16 mouse cellular contexts compared by ENCODE assay signal in genomic region chr4:141186923-141187836, GRCm38 (mm10). TPM values are rescaled to one million over a fixed set of nuclear protein-coding genes. Genes with fewer than 3 reads are reported as not detected.
DNase-seq lines count a peak whose midpoint lies in the region; ATAC-seq lines count a peak whose summit lies in the region.
"Had no signal": no experiment of that assay in that cellular context is flagged by ENCODE, and none has a peak within 500 bp of the region (broad histone marks: within the 10 kb centered on the region; RNA-seq: fewer than 3 reads in every experiment).

No protein-coding gene starts in this region.

- no peaks in the 10 kb centered on the region for H3K27me3 ChIP-seq in hindbrain, embryonic 13.5 days
- no peaks in the 10 kb centered on the region for H3K27me3 ChIP-seq in hindbrain, embryonic 10.5 days (ENCODE audit: insufficient read depth, poor library complexity, severe bottlenecking)
- H3K27me3 ChIP-seq in embryonic facial prominence, embryonic 10.5 days (replicated peaks; ENCODE audit: low read depth, poor library complexity, severe bottlenecking), result no peaks in the 10 kb centered on the region
- no peaks in the 10 kb centered on the region for H3K27me3 ChIP-seq in limb, embryonic 12.5 days
- H3K27me3 ChIP-seq: CH12.LX had no signal

- DNase-seq in embryo, embryonic 11 days, result peak; percentile 11
- no peak for DNase-seq in embryo, embryonic 10 days (ENCODE audit: low spot score)
- DNase-seq in hindbrain, embryonic 10.5 days (ENCODE audit: low spot score), result no peak
- no peak for DNase-seq in embryonic facial prominence, embryonic 10.5 days (ENCODE audit: low spot score)
- no peak for DNase-seq in layer of hippocampus, postnatal 25 days (ENCODE audit: extremely low spot score in 1 of 2, low spot score in 1 of 2)
- DNase-seq in adrenal gland, postnatal 14 days, result no peak
- DNase-seq: cerebellum, adult 11-12 months; right cerebral cortex, adult 18-20 months; spleen, adult 18-20 months; thymus, postnatal 4 days had no signal

- peaks cover 29% of the 10 kb centered on the region for H3K36me3 ChIP-seq in hindbrain, embryonic 13.5 days
- peaks cover 57% of the 10 kb centered on the region for H3K36me3 ChIP-seq in hindbrain, embryonic 10.5 days
- H3K36me3 ChIP-seq in embryonic facial prominence, embryonic 10.5 days (replicated peaks), result peaks cover 61% of the 10 kb centered on the region
- H3K36me3 ChIP-seq in limb, embryonic 12.5 days, result peaks cover 53% of the 10 kb centered on the region

- WGBS in hindbrain, embryonic 13.5 days, result 76% methylated on average over 9 of the region's 9 CpGs
- 72% methylated on average over 9 of the region's 9 CpGs for WGBS in hindbrain, embryonic 10.5 days
- 54% methylated on average over 9 of the region's 9 CpGs for WGBS in embryonic facial prominence, embryonic 10.5 days
- WGBS in limb, embryonic 12.5 days, result 53% methylated on average over 9 of the region's 9 CpGs

- H3K9me3 ChIP-seq in hindbrain, embryonic 13.5 days, result no peaks in the 10 kb centered on the region
- no peaks in the 10 kb centered on the region for H3K9me3 ChIP-seq in hindbrain, embryonic 10.5 days
- H3K9me3 ChIP-seq in embryonic facial prominence, embryonic 10.5 days, result no peaks in the 10 kb centered on the region
- no peaks in the 10 kb centered on the region for H3K9me3 ChIP-seq in limb, embryonic 12.5 days

- H3K9ac ChIP-seq in hindbrain, embryonic 13.5 days, result no peak overlapping the region
- H3K9ac ChIP-seq in limb, embryonic 12.5 days (replicated peaks), result no peak overlapping the region

- H3K4me3 ChIP-seq in hindbrain, embryonic 13.5 days, result no peak overlapping the region
- H3K4me3 ChIP-seq in hindbrain, embryonic 10.5 days, result no peak overlapping the region
- H3K4me3 ChIP-seq in embryonic facial prominence, embryonic 10.5 days, result no peak overlapping the region
- no peak overlapping the region for H3K4me3 ChIP-seq in limb, embryonic 12.5 days (replicated peaks)

- peak overlapping the region; percentile 0; the same call in 1 of the 2 replicates for H3K27ac ChIP-seq in hindbrain, embryonic 13.5 days
- H3K27ac ChIP-seq in hindbrain, embryonic 10.5 days, result no peak overlapping the region; the same call in 1 of the 2 replicates
- H3K27ac ChIP-seq in embryonic facial prominence, embryonic 10.5 days (replicated peaks), result peak overlapping the region; percentile 77
- H3K27ac ChIP-seq in limb, embryonic 12.5 days, result peak overlapping the region; percentile 76

- peaks cover 17% of the 10 kb centered on the region; the same call in 1 of the 2 replicates for H3K4me1 ChIP-seq in hindbrain, embryonic 13.5 days (replicated peaks)
- peaks cover 24% of the 10 kb centered on the region for H3K4me1 ChIP-seq in hindbrain, embryonic 10.5 days (replicated peaks)
- H3K4me1 ChIP-seq in embryonic facial prominence, embryonic 10.5 days, result peaks cover 22% of the 10 kb centered on the region
- H3K4me1 ChIP-seq in limb, embryonic 12.5 days (replicated peaks), result peaks cover 28% of the 10 kb centered on the region

- no peak overlapping the region for H3K4me2 ChIP-seq in hindbrain, embryonic 13.5 days
- H3K4me2 ChIP-seq in limb, embryonic 12.5 days, result peak overlapping the region; percentile 0; the same call in 1 of the 2 replicates

- ATAC-seq in hindbrain, embryonic 13.5 days (ENCODE audit: low FRiP score), result no peak
- no peak for ATAC-seq in limb, embryonic 12.5 days (ENCODE audit: insufficient number of reproducible peaks, insufficient read depth, low FRiP score, low TSS enrichment, low read depth)

RNA-seq across cellular contexts. Expression of gene Rsg1, which starts 26.6 kb away (rescaled TPM):
- 8.1 and 8.5 TPM in 2 replicates for polyA plus RNA-seq in hindbrain, embryonic 13.5 days (2015; fragmentation: Nextera tagmentation; extraction: Ambion mirVana)
- polyA plus RNA-seq in hindbrain, embryonic 10.5 days (2016; fragmentation: Nextera tagmentation; extraction: Ambion mirVana), result 5.3 and 6.5 TPM in 2 replicates
- polyA plus RNA-seq in embryonic facial prominence, embryonic 10.5 days (2016; fragmentation: Nextera tagmentation; extraction: Ambion mirVana), result 8.4 and 8.5 TPM in 2 replicates
- polyA plus RNA-seq in limb, embryonic 12.5 days (2016; fragmentation: Nextera tagmentation; extraction: Ambion mirVana), result 6.7 and 7.1 TPM in 2 replicates
- total RNA-seq in layer of hippocampus, postnatal 25 days (2021), result 1 to 10 TPM; 2.7 to 4.0 TPM
- 1.1 and 1.8 TPM in 2 replicates for total RNA-seq in adrenal gland, postnatal 14 days (2021)

RNA-seq across cellular contexts. Expression of gene Fbxo42, which starts 39.5 kb away (rescaled TPM):
- 21.9 and 22.3 TPM in 2 replicates for polyA plus RNA-seq in hindbrain, embryonic 13.5 days (2015; fragmentation: Nextera tagmentation; extraction: Ambion mirVana)
- 23.2 and 24.5 TPM in 2 replicates for polyA plus RNA-seq in hindbrain, embryonic 10.5 days (2016; fragmentation: Nextera tagmentation; extraction: Ambion mirVana)
- polyA plus RNA-seq in embryonic facial prominence, embryonic 10.5 days (2016; fragmentation: Nextera tagmentation; extraction: Ambion mirVana), result 29.3 and 30.6 TPM in 2 replicates
- 31.2 and 32.0 TPM in 2 replicates for polyA plus RNA-seq in limb, embryonic 12.5 days (2016; fragmentation: Nextera tagmentation; extraction: Ambion mirVana)
- 10 to 100 TPM; 25.2 to 25.8 TPM for total RNA-seq in layer of hippocampus, postnatal 25 days (2021)
- total RNA-seq in adrenal gland, postnatal 14 days (2021), result 21.7 and 23.5 TPM in 2 replicates

RNA-seq across cellular contexts. Expression of gene Szrd1, which starts 47.6 kb away (rescaled TPM):
- 28.9 and 29.3 TPM in 2 replicates for polyA plus RNA-seq in hindbrain, embryonic 13.5 days (2015; fragmentation: Nextera tagmentation; extraction: Ambion mirVana)
- polyA plus RNA-seq in hindbrain, embryonic 10.5 days (2016; fragmentation: Nextera tagmentation; extraction: Ambion mirVana), result 36.5 and 44.1 TPM in 2 replicates
- 37.4 and 39.0 TPM in 2 replicates for polyA plus RNA-seq in embryonic facial prominence, embryonic 10.5 days (2016; fragmentation: Nextera tagmentation; extraction: Ambion mirVana)
- 34.2 and 34.5 TPM in 2 replicates for polyA plus RNA-seq in limb, embryonic 12.5 days (2016; fragmentation: Nextera tagmentation; extraction: Ambion mirVana)
- 10 to 100 TPM; 51.7 to 58.6 TPM for total RNA-seq in layer of hippocampus, postnatal 25 days (2021)
- 105 and 107 TPM in 2 replicates for total RNA-seq in adrenal gland, postnatal 14 days (2021)

RNA-seq across cellular contexts. Expression of gene Arhgef19, which starts 52.1 kb away (rescaled TPM):
- 1.4 TPM in 2 replicates for polyA plus RNA-seq in hindbrain, embryonic 13.5 days (2015; fragmentation: Nextera tagmentation; extraction: Ambion mirVana)
- polyA plus RNA-seq in hindbrain, embryonic 10.5 days (2016; fragmentation: Nextera tagmentation; extraction: Ambion mirVana), result 1.7 and 4.3 TPM in 2 replicates
- 6.1 and 8.7 TPM in 2 replicates for polyA plus RNA-seq in embryonic facial prominence, embryonic 10.5 days (2016; fragmentation: Nextera tagmentation; extraction: Ambion mirVana)
- 9.1 and 10.8 TPM in 2 replicates for polyA plus RNA-seq in limb, embryonic 12.5 days (2016; fragmentation: Nextera tagmentation; extraction: Ambion mirVana)
- 10 to 100 TPM; 15.1 to 21.6 TPM for total RNA-seq in layer of hippocampus, postnatal 25 days (2021)
- 35.9 and 36.8 TPM in 2 replicates for total RNA-seq in adrenal gland, postnatal 14 days (2021)
- total RNA-seq: megakaryocyte-erythroid progenitor cell, adult 5-6 weeks; monocyte, adult 5-6 weeks; neutrophil, adult 5-6 weeks had no signal
